Mouse (Mus musculus): ENCODE results near the gene Mier2.

DNA sequence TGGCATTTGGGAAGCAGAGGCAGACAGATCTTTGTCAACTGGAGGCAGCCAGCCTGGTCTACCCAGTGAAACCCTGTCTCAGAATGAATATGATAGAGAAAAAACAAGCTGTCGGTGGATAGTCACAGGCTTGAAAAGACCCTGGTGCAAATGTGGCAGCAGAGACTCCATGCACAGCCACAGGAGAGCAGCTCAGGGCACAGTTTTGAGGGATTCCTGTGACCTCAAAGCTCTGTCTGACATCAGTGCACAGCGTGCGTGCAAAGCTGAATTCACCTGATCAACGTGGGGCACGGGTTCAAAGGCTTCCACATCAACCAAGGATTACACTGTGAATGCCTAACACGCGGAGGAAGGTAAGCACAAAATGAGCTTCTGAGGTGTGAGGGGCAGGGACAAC, 25.4 kb upstream of the Mier2 start:
- TF ChIP-seq GATA1 (IDR thresholded peaks at IDR 0.05; ENCODE audit: low read length) (no peak), TAL1 (IDR thresholded peaks at IDR 0.05; ENCODE audit: low read length) (no peak)
